Mouse (Mus musculus) heart, adult 2 months (tissue): ENCODE measurements around the gene Mphosph9. TPM values are rescaled to one million over a fixed set of nuclear protein-coding genes. Genes with fewer than 3 reads are reported as not detected.
"Not testable (repeated sequence)": the region's sequence is repeated elsewhere in the genome, so short reads cannot be mapped to it uniquely, and the experiment has no call there.

Experiments
- DNase-seq, 2 experiments: peaks; one replicate each; pipeline ENCODE4 v3.0.0; 2021
- H3K27ac ChIP-seq: fragments of 200-600 bp; 2 replicates; pipeline ENCODE4 v1.8.1; 2022
- H3K27me3 ChIP-seq: fragments of 200-500 bp; 2 replicates; pipeline ENCODE4 v1.6.1; 2012; ENCODE audit warnings: mild to moderate bottlenecking, low read length, inconsistent platforms, mixed read lengths; ENCODE audit not compliant: control insufficient read depth, insufficient read depth
- H3K36me3 ChIP-seq: fragments of 200-500 bp; 2 replicates; pipeline ENCODE4 v1.6.1; 2012; ENCODE audit warnings: low read length, inconsistent platforms; ENCODE audit not compliant: control insufficient read depth, insufficient read depth
- H3K4me1 ChIP-seq: fragments of 200-500 bp; 2 replicates; pipeline ENCODE4 v1.6.1; 2011; ENCODE audit warnings: low read length; ENCODE audit not compliant: control insufficient read depth, insufficient read depth
- H3K4me3 ChIP-seq: fragments of 200-600 bp; 2 replicates; pipeline ENCODE4 v1.8.1; 2022
- H3K79me2 ChIP-seq: fragments of 200-500 bp; replicated peaks from 2 replicates; pipeline ENCODE4 v1.6.1; 2012; ENCODE audit warnings: mild to moderate bottlenecking, inconsistent platforms, low read length, moderate library complexity, mixed read lengths; ENCODE audit not compliant: control insufficient read depth, insufficient read depth
- H3K9ac ChIP-seq: fragments of 200-500 bp; 2 replicates; pipeline ENCODE4 v1.6.1; 2012; ENCODE audit warnings: low read depth, mild to moderate bottlenecking, control low read depth, inconsistent platforms, low read length, mixed read lengths
- CTCF ChIP-seq: fragments of 200-600 bp; IDR thresholded peaks from 2 replicates; pipeline ENCODE4 v1.8.1; 2022; ENCODE audit warnings: antibody characterized with exemption, mild to moderate bottlenecking, moderate library complexity
- EP300 ChIP-seq: fragments of 200-500 bp; IDR thresholded peaks from 2 replicates; pipeline ENCODE4 v1.6.1; 2011; ENCODE audit warnings: low read depth, low read length, control low read depth; ENCODE audit not compliant: insufficient read depth
- POLR2A ChIP-seq: fragments of 200-500 bp; IDR thresholded peaks from 2 replicates; pipeline ENCODE4 v1.6.1; 2011; ENCODE audit warnings: mild to moderate bottlenecking, low read depth, low read length, control low read depth; ENCODE audit not compliant: insufficient read depth
- WGBS: fragments of 180-500 bp; shearing (Covaris S2); methylation state at CpG from one replicate; pipeline ENCODE4 v1.1.7; 2018; 5-methylcytosine and 5-hydroxymethylcytosine counted together
- intact Hi-C: fragments of 180-260 bp; cut with DNase I; formaldehyde crosslinking; loops from one replicate; pipeline ENCODE4 v1.15.1; 2025
- polyA plus RNA-seq: library from polyadenylated mRNA; depleted of rRNA; stranded (reverse); fragments of >200 nt; gene quantifications from 2 replicates; pipeline ENCODE4 v1.2.3, GENCODE M21; 2012
- total RNA-seq, 2 experiments: library from RNA; stranded (reverse); gene quantifications; 2 replicates each; pipeline ENCODE4 v1.2.3; 2021

Mphosph9 gene
- total and polyA plus RNA-seq, 3 experiments = 2.8 to 5.4 (median 4.4) TPM

DNA sequence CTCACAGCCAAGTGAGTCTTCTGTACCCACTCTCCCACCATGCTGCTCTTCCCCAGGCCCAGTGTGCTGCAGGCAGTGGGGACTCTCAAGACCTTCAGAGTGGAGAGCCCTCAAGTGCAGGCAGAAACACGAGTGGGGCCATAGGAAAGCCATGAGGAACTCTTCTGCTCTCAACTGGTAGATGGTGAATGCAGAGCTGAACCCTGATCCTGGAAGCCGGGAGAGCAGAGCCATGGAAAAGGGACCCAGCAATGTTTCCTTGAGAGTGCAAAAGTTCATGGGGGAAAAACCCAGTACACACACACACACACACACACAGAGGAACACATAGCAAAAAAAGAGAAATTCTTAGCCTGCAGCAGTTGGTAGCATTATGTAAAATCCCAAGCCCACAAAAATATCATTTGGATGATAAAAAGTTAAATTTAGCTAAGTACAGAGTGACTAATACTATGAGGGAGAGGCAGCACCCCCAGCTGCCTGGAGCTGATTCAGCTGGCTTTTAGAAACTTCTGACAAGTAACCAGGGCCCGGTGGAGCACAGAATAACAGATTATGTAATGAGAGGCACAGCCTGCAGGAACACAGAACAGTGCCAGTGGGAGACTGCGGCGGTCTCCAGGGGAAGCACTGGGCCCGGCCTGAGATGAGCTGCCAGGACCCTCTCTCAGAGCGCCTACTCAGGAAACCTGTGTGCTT lies 106.6 kb downstream of the Mphosph9 start:
- intact Hi-C loops = no loop called here

GRCm38 (mm10) chr5:124220551-124220950 lies 107.2 kb downstream of the Mphosph9 start:
- H3K4me1 ChIP-seq = peaks cover 60% of the 10 kb centered on the region
- 67% methylated on average over 5 of the region's 5 CpGs for WGBS
- H3K36me3 ChIP-seq = peaks cover 7% of the 10 kb centered on the region
- no peak overlapping the region for H3K4me3 ChIP-seq
- no peaks in the 10 kb centered on the region for H3K27me3 ChIP-seq
- DNase-seq = no peak
- TF ChIP-seq CTCF (no peak), EP300 (no peak), POLR2A (no peak)
- peak overlapping the region; percentile 56 for H3K9ac ChIP-seq
- H3K27ac ChIP-seq = peak overlapping the region; percentile 90
- H3K79me2 ChIP-seq = no peaks in the 10 kb centered on the region
- intact Hi-C loops = no loop called here

More for the DNA sequence above, 106.6 kb downstream of the Mphosph9 start:
- H3K4me1 ChIP-seq = peaks cover 57% of the 10 kb centered on the region
- H3K79me2 ChIP-seq = peaks cover 2% of the 10 kb centered on the region; the same call in 1 of the 2 replicates
- no peaks in the 10 kb centered on the region for H3K27me3 ChIP-seq
- DNase-seq = peak; percentile 79 to 89
- peak overlapping the region; percentile 56 for H3K9ac ChIP-seq
- WGBS = 8% methylated on average over 7 of the region's 7 CpGs
- H3K27ac ChIP-seq = peak overlapping the region; percentile 90
- peak; percentile 70 for TF ChIP-seq EP300
- TF ChIP-seq CTCF = peak; percentile 43
- peak; percentile 56 for TF ChIP-seq POLR2A
- peak overlapping the region; percentile 19; the same call in 1 of the 2 replicates for H3K4me3 ChIP-seq
- H3K36me3 ChIP-seq = peaks cover 7% of the 10 kb centered on the region

- intact Hi-C loops = loop anchor here (2.0 kb wide), 1 partner anchor 29 kb away; the partner anchor contains the start of gene Pitpnm2
- peak overlapping the region; percentile 68 for H3K27ac ChIP-seq
- no peak for DNase-seq
These were observed 108.3 kb downstream of the Mphosph9 start for GRCm38 (mm10) chr5:124219431-124219830.

GRCm38 (mm10) chr5:124218986-124219385 lies 108.8 kb downstream of the Mphosph9 start:
- intact Hi-C loops = loop anchor here (2.0 kb wide), 1 partner anchor 30 kb away; the partner anchor contains the start of gene Pitpnm2
- TF ChIP-seq EP300 = peak; percentile 9; the same call in 1 of the 2 replicates
- no peak for TF ChIP-seq POLR2A
- no peak for TF ChIP-seq CTCF
- Histone ChIP-seq H3K27me3 (no peaks in the 10 kb centered on the region), H3K9ac (no peak overlapping the region), H3K4me1 (peaks cover 62% of the 10 kb centered on the region), H3K36me3 (peaks cover 10% of the 10 kb centered on the region), H3K79me2 (no peaks in the 10 kb centered on the region), H3K27ac (peak overlapping the region; percentile 68), H3K4me3 (no peak overlapping the region)
- DNase-seq = peak in 1 of 2 experiments; percentile 64
- WGBS = 50% methylated on average over 7 of the region's 7 CpGs

More at GRCm38 (mm10) chr5:124219431-124219830, 108.3 kb downstream of the Mphosph9 start:
- Histone ChIP-seq H3K27me3 (no peaks in the 10 kb centered on the region), H3K36me3 (peaks cover 10% of the 10 kb centered on the region), H3K4me1 (peaks cover 62% of the 10 kb centered on the region), H3K9ac (no peak overlapping the region), H3K4me3 (no peak overlapping the region), H3K79me2 (no peaks in the 10 kb centered on the region)
- WGBS = 75% methylated on average over 10 of the region's 10 CpGs
- TF ChIP-seq POLR2A = no peak
- no peak for TF ChIP-seq EP300
- no peak for TF ChIP-seq CTCF

DNA sequence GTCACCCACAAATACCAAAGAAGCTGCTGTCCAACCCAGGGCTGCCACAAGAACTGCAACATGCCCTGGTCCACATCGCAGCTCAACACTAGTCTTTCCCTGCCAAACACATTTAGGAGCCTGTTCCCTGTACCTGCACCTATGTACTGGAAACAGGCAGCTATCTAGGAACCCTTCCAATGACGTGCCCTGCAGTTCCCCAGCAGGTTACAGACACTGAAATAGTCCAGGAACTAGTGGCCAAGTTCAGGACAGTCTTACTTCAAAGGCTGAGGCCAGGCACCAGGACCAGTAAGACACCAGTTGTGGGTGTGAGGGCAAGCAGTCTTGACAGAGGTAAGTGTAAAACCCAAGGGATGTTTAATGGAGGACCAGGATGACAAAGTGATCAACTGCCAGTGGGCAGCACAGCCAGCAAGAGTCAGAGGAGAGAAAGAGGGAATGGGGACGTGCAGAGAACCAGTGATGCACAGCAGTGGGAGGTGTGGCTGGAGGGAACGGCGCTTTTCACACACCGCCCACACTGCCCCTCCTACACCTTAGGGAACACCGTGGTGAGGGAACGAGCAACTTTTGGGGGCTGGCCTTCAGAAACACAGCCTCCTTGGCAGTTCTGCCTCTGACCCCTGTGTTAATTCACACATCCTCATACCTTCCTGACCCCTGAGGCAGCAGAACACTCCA lies 110.1 kb downstream of the Mphosph9 start:
- intact Hi-C loops = loop anchor here (2.0 kb wide), 1 partner anchor 31 kb away; the partner anchor contains the start of gene Pitpnm2
- 32% methylated on average over 8 of the region's 8 CpGs for WGBS
- Histone ChIP-seq H3K4me3 (no peak overlapping the region), H3K4me1 (peaks cover 62% of the 10 kb centered on the region), H3K36me3 (peaks cover 12% of the 10 kb centered on the region), H3K79me2 (no peaks in the 10 kb centered on the region), H3K27ac (peak overlapping the region; percentile 68), H3K9ac (peak overlapping the region; percentile 6; the same call in 1 of the 2 replicates), H3K27me3 (no peaks in the 10 kb centered on the region)
- DNase-seq = no peak
- TF ChIP-seq EP300 = no peak
- TF ChIP-seq POLR2A = no peak
- no peak for TF ChIP-seq CTCF

- Histone ChIP-seq H3K36me3 (peaks cover 12% of the 10 kb centered on the region), H3K4me1 (peaks cover 57% of the 10 kb centered on the region), H3K27ac (peak overlapping the region; percentile 68; the same call in 1 of the 2 replicates)
- 86% methylated on average over 5 of the region's 5 CpGs for WGBS
- H3K9ac ChIP-seq, DNase-seq, H3K79me2 ChIP-seq, H3K4me3 ChIP-seq, H3K27me3 ChIP-seq, intact Hi-C loops: not testable (repeated sequence)
These were observed 110.7 kb downstream of the Mphosph9 start for GRCm38 (mm10) chr5:124217092-124217491.
